ENCODE assay signal across 8 mouse cellular contexts in genomic region chr4:102760042-102760821, GRCm38 (mm10). TPM values are rescaled to one million over a fixed set of nuclear protein-coding genes. Genes with fewer than 3 reads are reported as not detected.
DNase-seq lines count a peak whose midpoint lies in the region; ATAC-seq lines count a peak whose summit lies in the region.

No protein-coding gene starts in this region.

- no peaks in the 10 kb centered on the region for H3K36me3 ChIP-seq in hindbrain, embryonic 15.5 days

- WGBS in hindbrain, embryonic 15.5 days: 1% methylated on average over 24 of the region's 25 CpGs

- peak; percentile 98 for ATAC-seq in hindbrain, embryonic 15.5 days (ENCODE audit: low FRiP score, low read depth)

- H3K27me3 ChIP-seq in hindbrain, embryonic 15.5 days: no peaks in the 10 kb centered on the region

- H3K4me1 ChIP-seq in hindbrain, embryonic 15.5 days (replicated peaks): peaks cover 33% of the 10 kb centered on the region

- peak overlapping the region; percentile 70 for H3K9ac ChIP-seq in hindbrain, embryonic 15.5 days

- H3K4me2 ChIP-seq in hindbrain, embryonic 15.5 days: peak overlapping the region; percentile 86

- peak overlapping the region; percentile 98 for H3K27ac ChIP-seq in hindbrain, embryonic 15.5 days (replicated peaks)

- peak overlapping the region; percentile 50 for H3K4me3 ChIP-seq in hindbrain, embryonic 15.5 days

- peak; percentile 67 for DNase-seq in adrenal gland, adult 2 months
- peak; percentile 88 to 89 for DNase-seq in cerebellum, postnatal 36 days
- peak; percentile 48 for DNase-seq in gastrocnemius, adult 18-20 months (ENCODE audit: low spot score)
- DNase-seq in left cerebral cortex, adult 11 months (ENCODE audit: low spot score): peak; percentile 88
- peak; percentile 63 for DNase-seq in lung, postnatal 14 days
- DNase-seq in right cerebral cortex, adult 18-20 months: peak; percentile 96
- no peak for DNase-seq in natural killer cell, adult 2 months (ENCODE audit: low spot score in 2 of 2)

- no peaks in the 10 kb centered on the region for H3K9me3 ChIP-seq in hindbrain, embryonic 15.5 days

RNA-seq across cellular contexts. Expression of gene Sgip1, which starts 19.1 kb away (rescaled TPM):
- total RNA-seq in adrenal gland, adult 2 months (2021): 1 to 10 TPM; 6.8 to 9.2 TPM
- 1.6 and 2.3 TPM in 2 replicates for polyA plus RNA-seq in adrenal gland, adult 2 months (2012; rRNA removed)
- total RNA-seq in gastrocnemius, adult 18-20 months (2021): 1 to 10 TPM; 1.1 to 1.9 TPM
- 64.1 and 69.5 TPM in 2 replicates for polyA plus RNA-seq in hindbrain, embryonic 15.5 days (2015; fragmentation: Nextera tagmentation; extraction: Ambion mirVana)

Comparison
In these comparisons a context has a peak if more than half of its experiments do, and no peak if none do; other contexts are left out.
1. DNase-seq: peak in adrenal gland, adult 2 months (single experiment), cerebellum, postnatal 36 days (2 of 2), gastrocnemius, adult 18-20 months (single experiment), left cerebral cortex, adult 11 months (single experiment), lung, postnatal 14 days (single experiment) and right cerebral cortex, adult 18-20 months (single experiment); none in natural killer cell, adult 2 months (0 of 2).